Mouse (Mus musculus) lung, embryonic 15.5 days (tissue): ENCODE data around the gene Dock10. TPM values are rescaled to one million over a fixed set of nuclear protein-coding genes. Genes with fewer than 3 reads are reported as not detected.

Source experiments
- ATAC-seq: fragments of 200-750 bp; cut with Nextera tagmentation; 2 replicates; pipeline ENCODE4 v1.8.0; 2017; ENCODE audit warnings: moderate number of reproducible peaks, borderline replicate concordance; ENCODE audit not compliant: low FRiP score, low TSS enrichment; ENCODE audit errors: extremely low read depth
- H3K27ac ChIP-seq: fragments of 300-500 bp; sonication (generic); 2 replicates; pipeline ENCODE4 v1.5.1; 2015; ENCODE audit warnings: moderate library complexity, mild to moderate bottlenecking, inconsistent platforms
- H3K27me3 ChIP-seq: fragments of 300-500 bp; sonication (generic); 2 replicates; pipeline ENCODE4 v1.6.1; 2015; ENCODE audit warnings: inconsistent platforms
- H3K36me3 ChIP-seq: fragments of 300-500 bp; sonication (generic); 2 replicates; pipeline ENCODE4 v1.6.1; 2015; ENCODE audit warnings: inconsistent platforms
- H3K4me1 ChIP-seq: fragments of 300-500 bp; sonication (generic); 2 replicates; pipeline ENCODE4 v1.6.1; 2015; ENCODE audit warnings: inconsistent platforms
- H3K4me2 ChIP-seq: fragments of 300-500 bp; sonication (generic); 2 replicates; pipeline ENCODE4 v1.6.1; 2015; ENCODE audit warnings: inconsistent platforms, mild to moderate bottlenecking, moderate library complexity
- H3K4me3 ChIP-seq: fragments of 300-500 bp; sonication (generic); 2 replicates; pipeline ENCODE4 v1.5.1; 2015; ENCODE audit warnings: mild to moderate bottlenecking, inconsistent platforms
- H3K9ac ChIP-seq: fragments of 300-500 bp; sonication (generic); 2 replicates; pipeline ENCODE4 v1.6.1; 2015; ENCODE audit warnings: inconsistent platforms
- H3K9me3 ChIP-seq: fragments of 300-500 bp; sonication (generic); 2 replicates; pipeline ENCODE4 v1.6.1; 2016; ENCODE audit warnings: inconsistent platforms
- WGBS: fragments of 180-500 bp; shearing (Covaris S2); methylation state at CpG from one replicate; pipeline ENCODE4 v1.1.7; 2015; 5-methylcytosine and 5-hydroxymethylcytosine counted together
- polyA plus RNA-seq: library from polyadenylated mRNA; unstranded; fragments of >200 nt; fragmentation: Nextera tagmentation; extraction: Ambion mirVana; gene quantifications from 2 replicates; pipeline ENCODE4 v1.2.1, GENCODE M21; 2015

Dock10 gene
- polyA plus RNA-seq, 1 experiment from 2014 or later = 5.4 TPM

GRCm38 (mm10) chr1:80483419-80483818 lies 274.9 kb downstream of the Dock10 start:
- H3K4me3 ChIP-seq = no peak overlapping the region
- ATAC-seq = no peak

GRCm38 (mm10) chr1:80474942-80475341 lies 283.4 kb downstream of the Dock10 start:
- no peak for ATAC-seq
- no peaks in the 10 kb centered on the region for H3K27me3 ChIP-seq
- H3K4me3 ChIP-seq = no peak overlapping the region
- H3K9ac ChIP-seq = no peak overlapping the region
- H3K36me3 ChIP-seq = no peaks in the 10 kb centered on the region
- H3K4me1 ChIP-seq = no peaks in the 10 kb centered on the region
- WGBS = 64% methylated on average over 1 of the region's 1 CpGs
- H3K4me2 ChIP-seq = no peak overlapping the region
- no peak overlapping the region for H3K27ac ChIP-seq
- H3K9me3 ChIP-seq = no peaks in the 10 kb centered on the region

More at GRCm38 (mm10) chr1:80483419-80483818, 274.9 kb downstream of the Dock10 start:
- Histone ChIP-seq H3K36me3 (no peaks in the 10 kb centered on the region), H3K9me3 (no peaks in the 10 kb centered on the region), H3K27me3 (no peaks in the 10 kb centered on the region), H3K9ac (no peak overlapping the region), H3K4me2 (no peak overlapping the region), H3K27ac (no peak overlapping the region), H3K4me1 (no peaks in the 10 kb centered on the region)
- 75% methylated on average over 5 of the region's 5 CpGs for WGBS

- Histone ChIP-seq H3K27ac (no peak overlapping the region), H3K9me3 (no peaks in the 10 kb centered on the region), H3K4me2 (no peak overlapping the region), H3K36me3 (no peaks in the 10 kb centered on the region), H3K27me3 (no peaks in the 10 kb centered on the region), H3K4me3 (no peak overlapping the region), H3K4me1 (no peaks in the 10 kb centered on the region), H3K9ac (no peak overlapping the region)
- 95% methylated on average over 1 of the region's 1 CpGs for WGBS
- ATAC-seq = no peak
These were observed 285.9 kb downstream of the Dock10 start for GRCm38 (mm10) chr1:80472395-80472794.

- no peak for ATAC-seq
- no peak within 1 kb of the TSS for H3K9ac ChIP-seq
- H3K27ac ChIP-seq = no peak within 1 kb of the TSS
- no peak within 1 kb of the TSS for H3K4me2 ChIP-seq
- no peaks in the 10 kb centered on the region for H3K36me3 ChIP-seq
- no peaks in the 10 kb centered on the region for H3K4me1 ChIP-seq
- WGBS = 83% methylated on average over 6 of the region's 6 CpGs
- no peak within 1 kb of the TSS for H3K4me3 ChIP-seq
- no peaks in the 10 kb centered on the region for H3K27me3 ChIP-seq
- H3K9me3 ChIP-seq = no peaks in the 10 kb centered on the region
These were observed 297.0 kb downstream of the Dock10 start, which contains the start of gene Gm45261 for GRCm38 (mm10) chr1:80461348-80461747. Gene Gm45261 (minus strand): TSS chr1:80461448.

- Histone ChIP-seq H3K27me3 (no peaks in the 10 kb centered on the region), H3K27ac (no peak overlapping the region), H3K9me3 (no peaks in the 10 kb centered on the region), H3K9ac (no peak overlapping the region), H3K4me3 (no peak overlapping the region), H3K4me1 (no peaks in the 10 kb centered on the region), H3K4me2 (no peak overlapping the region), H3K36me3 (no peaks in the 10 kb centered on the region)
- WGBS = 78% methylated on average over 1 of the region's 1 CpGs
- no peak for ATAC-seq
These were observed 298.4 kb downstream of the Dock10 start for GRCm38 (mm10) chr1:80459923-80460322.

- H3K4me1 ChIP-seq = no peaks in the 10 kb centered on the region
- H3K27ac ChIP-seq = no peak overlapping the region
- H3K4me2 ChIP-seq = no peak overlapping the region
- no peak overlapping the region for H3K9ac ChIP-seq
- H3K36me3 ChIP-seq = no peaks in the 10 kb centered on the region
- no peaks in the 10 kb centered on the region for H3K9me3 ChIP-seq
- H3K27me3 ChIP-seq = no peaks in the 10 kb centered on the region
- ATAC-seq = no peak
- no peak overlapping the region for H3K4me3 ChIP-seq
These were observed 298.9 kb downstream of the Dock10 start for GRCm38 (mm10) chr1:80459477-80459876.

- 62% methylated on average over 2 of the region's 2 CpGs for WGBS
- no peaks in the 10 kb centered on the region for H3K9me3 ChIP-seq
- no peak overlapping the region for H3K9ac ChIP-seq
- H3K4me1 ChIP-seq = no peaks in the 10 kb centered on the region
- no peaks in the 10 kb centered on the region for H3K27me3 ChIP-seq
- ATAC-seq = no peak
- H3K4me3 ChIP-seq = no peak overlapping the region
- no peaks in the 10 kb centered on the region for H3K36me3 ChIP-seq
- H3K27ac ChIP-seq = no peak overlapping the region
- H3K4me2 ChIP-seq = no peak overlapping the region
These were observed 304.4 kb downstream of the Dock10 start for GRCm38 (mm10) chr1:80453971-80454370.

GRCm38 (mm10) chr1:80451914-80452549 lies 306.3 kb downstream of the Dock10 start:
- H3K4me2 ChIP-seq = no peak overlapping the region
- no peak overlapping the region for H3K27ac ChIP-seq
- no peaks in the 10 kb centered on the region for H3K36me3 ChIP-seq
- H3K4me3 ChIP-seq = no peak overlapping the region
- H3K27me3 ChIP-seq = no peaks in the 10 kb centered on the region
- no peak overlapping the region for H3K9ac ChIP-seq
- H3K9me3 ChIP-seq = no peaks in the 10 kb centered on the region
- no peak for ATAC-seq
- no peaks in the 10 kb centered on the region for H3K4me1 ChIP-seq
- 66% methylated on average over 1 of the region's 1 CpGs for WGBS
